Mouse (Mus musculus) G1E (cell line): ENCODE measurements at regions not wholly inside any gene's neighbourhood (a gene's known extent, or its start where the extent isn't known, plus 50 kb on each side); places are given as distances from the start of the nearest gene placed in this dataset.

Experiments used
- CTCF ChIP-seq: IDR thresholded peaks from 2 replicates; pipeline ENCODE4 v1.5.1; 2012; ENCODE audit warnings: low read depth, low read length, inconsistent platforms, mixed read lengths
- GATA1 ChIP-seq: IDR thresholded peaks from 2 replicates; pipeline ENCODE4 v1.6.1; 2012; ENCODE audit warnings: borderline replicate concordance, low read length, inconsistent platforms, mixed read lengths
- GATA2 ChIP-seq: IDR thresholded peaks from 2 replicates; pipeline ENCODE4 v1.6.1; 2012; ENCODE audit warnings: low read depth, low read length, inconsistent platforms, borderline replicate concordance

GRCm38 (mm10) chr2:92825395-92825794, 89.5 kb upstream of the Syt13 start:
- TF ChIP-seq CTCF, result no peak
- TF ChIP-seq GATA1, result no peak
- TF ChIP-seq GATA2, result no peak
